Mouse (Mus musculus) forebrain, embryonic 14.5 days (tissue): ENCODE results near the gene Plekhg4. TPM values are rescaled to one million over a fixed set of nuclear protein-coding genes. Genes with fewer than 3 reads are reported as not detected.

Source experiments
- ATAC-seq: fragments of 200-750 bp; cut with Nextera tagmentation; 2 replicates; pipeline ENCODE4 v1.8.0; 2017; ENCODE audit warnings: mild to moderate bottlenecking, moderate library complexity
- DNase-seq: peaks from one replicate; pipeline ENCODE4 v3.0.0-alpha.2; 2015; ENCODE audit warnings: low spot score
- H3K27ac ChIP-seq: fragments of 300-500 bp; sonication (generic); 2 replicates; pipeline ENCODE4 v1.5.1; 2014; ENCODE audit warnings: low read depth, mild to moderate bottlenecking, control low read depth, low read length, moderate library complexity
- H3K27me3 ChIP-seq: fragments of 300-500 bp; sonication (generic); replicated peaks from 2 replicates; pipeline ENCODE4 v1.6.1; 2014; ENCODE audit warnings: low read length, control low read depth, mixed read lengths; ENCODE audit not compliant: control insufficient read depth, insufficient read depth
- H3K36me3 ChIP-seq: fragments of 300-500 bp; sonication (generic); 2 replicates; pipeline ENCODE4 v1.6.1; 2014; ENCODE audit warnings: low read length, control low read depth; ENCODE audit not compliant: control insufficient read depth, insufficient read depth
- H3K4me1 ChIP-seq: fragments of 300-500 bp; sonication (generic); 2 replicates; pipeline ENCODE4 v1.6.1; 2014; ENCODE audit warnings: antibody characterized with exemption, low read length, control low read depth; ENCODE audit not compliant: control insufficient read depth, insufficient read depth
- H3K4me2 ChIP-seq: fragments of 300-500 bp; sonication (generic); 2 replicates; pipeline ENCODE4 v1.6.1; 2014; ENCODE audit warnings: mild to moderate bottlenecking, control low read depth, low read length
- H3K4me3 ChIP-seq: fragments of 300-500 bp; sonication (generic); 2 replicates; pipeline ENCODE4 v1.5.1; 2014; ENCODE audit warnings: low read depth, low read length, control low read depth
- H3K9ac ChIP-seq: fragments of 300-500 bp; sonication (generic); 2 replicates; pipeline ENCODE4 v1.6.1; 2014; ENCODE audit warnings: mild to moderate bottlenecking, low read length, control low read depth, moderate library complexity
- H3K9me3 ChIP-seq: fragments of 300-500 bp; sonication (generic); replicated peaks from 2 replicates; pipeline ENCODE4 v1.6.1; 2016; ENCODE audit warnings: low read length, control low read depth, mixed read lengths; ENCODE audit not compliant: control insufficient read depth
- WGBS: fragments of 180-500 bp; shearing (Covaris S2); extraction: QIAGEN DNeasy Blood & Tissue Kit; methylation state at CpG from one replicate; pipeline ENCODE4 v1.1.7; 2014; 5-methylcytosine and 5-hydroxymethylcytosine counted together
- polyA plus RNA-seq: library from polyadenylated mRNA; unstranded; fragments of >200 nt; fragmentation: Nextera tagmentation; extraction: Ambion mirVana; gene quantifications from 2 replicates; pipeline ENCODE4 v1.2.1, GENCODE M21; 2014

Gene Plekhg4
- 1.1 and 1.2 TPM in 2 replicates for polyA plus RNA-seq

- ATAC-seq (no peak), DNase-seq (no peak)
- H3K27ac ChIP-seq, result no peak within 1 kb of the TSS
- 66% methylated on average over 2 of the region's 2 CpGs for WGBS
- peaks cover 9% of the 10 kb centered on the region for H3K36me3 ChIP-seq
- no peaks in the 10 kb centered on the region; the same call in 1 of the 2 replicates for H3K4me1 ChIP-seq
- no peaks in the 10 kb centered on the region for H3K27me3 ChIP-seq
- H3K9ac ChIP-seq, result no peak within 1 kb of the TSS
- H3K9me3 ChIP-seq, result no peaks in the 10 kb centered on the region
- H3K4me3 ChIP-seq, result no peak within 1 kb of the TSS
- H3K4me2 ChIP-seq, result no peak within 1 kb of the TSS
Measured at GRCm38 (mm10) chr8:105373032-105373431, at the start of gene Plekhg4. Gene Plekhg4 (plus strand): TSS chr8:105373274.

GRCm38 (mm10) chr8:105325641-105326093 lies 47.4 kb upstream of the Plekhg4 start:
- H3K36me3 ChIP-seq, result peaks cover 39% of the 10 kb centered on the region
- H3K27ac ChIP-seq, result peak overlapping the region; percentile 17; the same call in 1 of the 2 replicates
- peak overlapping the region; percentile 73 for H3K9ac ChIP-seq
- peaks cover 16% of the 10 kb centered on the region for H3K4me1 ChIP-seq
- peak overlapping the region; percentile 67 for H3K4me3 ChIP-seq
- ATAC-seq, result peak; percentile 38
- peak overlapping the region; percentile 71 for H3K4me2 ChIP-seq
- DNase-seq, result peak; percentile 17
- 0% methylated on average over 12 of the region's 12 CpGs for WGBS
- no peaks in the 10 kb centered on the region for H3K27me3 ChIP-seq
- H3K9me3 ChIP-seq, result no peaks in the 10 kb centered on the region

- peak; percentile 94 for ATAC-seq
- H3K4me2 ChIP-seq, result peak within 1 kb of the TSS; percentile 91
- H3K27me3 ChIP-seq, result no peaks in the 10 kb centered on the region
- peak within 1 kb of the TSS; percentile 67 for H3K4me3 ChIP-seq
- peak; percentile 98 for DNase-seq
- peaks cover 16% of the 10 kb centered on the region for H3K4me1 ChIP-seq
- WGBS, result under 1% methylated on average over 36 of the region's 36 CpGs
- H3K27ac ChIP-seq, result peak within 1 kb of the TSS; percentile 70; the same call in 1 of the 2 replicates
- H3K9me3 ChIP-seq, result no peaks in the 10 kb centered on the region
- H3K9ac ChIP-seq, result peak within 1 kb of the TSS; percentile 73
- H3K36me3 ChIP-seq, result peaks cover 45% of the 10 kb centered on the region
Measured at GRCm38 (mm10) chr8:105326141-105326672, 46.9 kb upstream of the Plekhg4 start, which contains the start of the genes Lrrc29 and Tmem208. Gene Lrrc29 (minus strand): TSS chr8:105326278. Gene Tmem208 (plus strand): TSS chr8:105326354.

- H3K4me1 ChIP-seq, result peaks cover 16% of the 10 kb centered on the region
- H3K9ac ChIP-seq, result peak overlapping the region; percentile 73
- H3K36me3 ChIP-seq, result peaks cover 52% of the 10 kb centered on the region
- H3K4me2 ChIP-seq, result peak overlapping the region; percentile 91
- WGBS, result 41% methylated on average over 6 of the region's 6 CpGs
- ATAC-seq (no peak), DNase-seq (no peak)
- H3K9me3 ChIP-seq, result no peaks in the 10 kb centered on the region
- no peak overlapping the region for H3K27ac ChIP-seq
- no peaks in the 10 kb centered on the region for H3K27me3 ChIP-seq
- peak overlapping the region; percentile 67 for H3K4me3 ChIP-seq
Measured at GRCm38 (mm10) chr8:105326968-105327367, 46.1 kb upstream of the Plekhg4 start.

GRCm38 (mm10) chr8:105330325-105330724 lies 42.7 kb upstream of the Plekhg4 start:
- H3K27ac ChIP-seq, result no peak overlapping the region
- H3K9me3 ChIP-seq, result no peaks in the 10 kb centered on the region
- no peak overlapping the region for H3K4me3 ChIP-seq
- ATAC-seq (no peak), DNase-seq (no peak)
- peaks cover 57% of the 10 kb centered on the region for H3K36me3 ChIP-seq
- 95% methylated on average over 12 of the region's 12 CpGs for WGBS
- H3K9ac ChIP-seq, result no peak overlapping the region
- no peaks in the 10 kb centered on the region for H3K27me3 ChIP-seq
- no peak overlapping the region for H3K4me2 ChIP-seq
- peaks cover 11% of the 10 kb centered on the region for H3K4me1 ChIP-seq

- H3K27ac ChIP-seq, result no peak overlapping the region
- peaks cover 65% of the 10 kb centered on the region for H3K36me3 ChIP-seq
- WGBS, result 95% methylated on average over 22 of the region's 22 CpGs
- no peak overlapping the region for H3K4me2 ChIP-seq
- no peaks in the 10 kb centered on the region for H3K9me3 ChIP-seq
- peaks cover 8% of the 10 kb centered on the region for H3K4me1 ChIP-seq
- DNase-seq (no peak), ATAC-seq (no peak)
- H3K9ac ChIP-seq, result no peak overlapping the region
- no peaks in the 10 kb centered on the region for H3K27me3 ChIP-seq
- H3K4me3 ChIP-seq, result no peak overlapping the region
Measured at GRCm38 (mm10) chr8:105331469-105331868, 41.6 kb upstream of the Plekhg4 start.

GRCm38 (mm10) chr8:105331931-105332330 lies 41.1 kb upstream of the Plekhg4 start:
- DNase-seq, result no peak
- Histone ChIP-seq H3K4me1 (peaks cover 6% of the 10 kb centered on the region), H3K27ac (no peak overlapping the region), H3K36me3 (peaks cover 66% of the 10 kb centered on the region), H3K4me3 (no peak overlapping the region), H3K9ac (no peak overlapping the region), H3K4me2 (no peak overlapping the region), H3K9me3 (no peaks in the 10 kb centered on the region), H3K27me3 (no peaks in the 10 kb centered on the region)
- 95% methylated on average over 9 of the region's 9 CpGs for WGBS
- no peak for ATAC-seq

GRCm38 (mm10) chr8:105332523-105332922 lies 40.6 kb upstream of the Plekhg4 start:
- 78% methylated on average over 2 of the region's 2 CpGs for WGBS
- Histone ChIP-seq H3K4me2 (no peak overlapping the region), H3K9me3 (no peaks in the 10 kb centered on the region), H3K27me3 (no peaks in the 10 kb centered on the region), H3K9ac (no peak overlapping the region), H3K27ac (no peak overlapping the region), H3K36me3 (peaks cover 66% of the 10 kb centered on the region), H3K4me1 (peaks cover under 1% of the 10 kb centered on the region), H3K4me3 (no peak overlapping the region)
- ATAC-seq, result no peak
- DNase-seq, result no peak

GRCm38 (mm10) chr8:105336373-105337130 lies 36.5 kb upstream of the Plekhg4 start:
- Histone ChIP-seq H3K4me2 (no peak overlapping the region), H3K4me1 (no peaks in the 10 kb centered on the region), H3K36me3 (peaks cover 28% of the 10 kb centered on the region), H3K27ac (no peak overlapping the region), H3K4me3 (no peak overlapping the region), H3K27me3 (no peaks in the 10 kb centered on the region), H3K9ac (no peak overlapping the region), H3K9me3 (no peaks in the 10 kb centered on the region)
- WGBS, result 50% methylated on average over 29 of the region's 32 CpGs
- ATAC-seq (peak; percentile 25; the same call in 1 of the 2 replicates), DNase-seq (no peak)
